Mouse (Mus musculus): ENCODE results near the gene Fau. TPM values are rescaled to one million over a fixed set of nuclear protein-coding genes. Genes with fewer than 3 reads are reported as not detected.

Fau gene
- polyA plus RNA-seq, 1 experiment from 2014 or later, result 1,312 TPM

- no peak for DNase-seq (ENCODE audit: low spot score)
These were observed 12.0 kb upstream of the Fau start for GRCm38 (mm10) chr19:6045366-6046293.

GRCm38 (mm10) chr19:6046294-6047153, 11.1 kb upstream of the Fau start, which contains the start of gene Syvn1:
Syvn1 (plus strand) TSS chr19:6046576.
- DNase-seq (ENCODE audit: low spot score), result peak; percentile 95

- no peak for DNase-seq (ENCODE audit: low spot score)
These were observed 10.3 kb upstream of the Fau start for GRCm38 (mm10) chr19:6047154-6047898.

- DNase-seq (ENCODE audit: low spot score), result no peak
These were observed 9.8 kb upstream of the Fau start for GRCm38 (mm10) chr19:6047899-6048166.

GRCm38 (mm10) chr19:6048681-6049410, 8.8 kb upstream of the Fau start:
- no peak for DNase-seq (ENCODE audit: low spot score)

GRCm38 (mm10) chr19:6052516-6052915, 5.1 kb upstream of the Fau start:
- no peak for DNase-seq (ENCODE audit: low spot score)

GRCm38 (mm10) chr19:6054296-6054695, 3.3 kb upstream of the Fau start:
- DNase-seq (ENCODE audit: low spot score), result no peak

- DNase-seq (ENCODE audit: low spot score), result no peak
These were observed 948 bp upstream of the Fau start for GRCm38 (mm10) chr19:6056696-6057095.

GRCm38 (mm10) chr19:6058513-6058912, 869 bp downstream of the Fau start:
- DNase-seq (ENCODE audit: low spot score), result no peak

- no peak for DNase-seq (ENCODE audit: low spot score)
These were observed 1.3 kb downstream of the Fau start for GRCm38 (mm10) chr19:6058966-6059365.

GRCm38 (mm10) chr19:6061021-6061533, 3.4 kb downstream of the Fau start, which contains the start of gene Znhit2:
Znhit2 (plus strand) TSS chr19:6061192.
- peak; percentile 97 for DNase-seq (ENCODE audit: low spot score)

- DNase-seq (ENCODE audit: low spot score), result peak; percentile 71
These were observed 4.1 kb downstream of the Fau start for GRCm38 (mm10) chr19:6061641-6062302.

- no peak for DNase-seq (ENCODE audit: low spot score)
These were observed 4.8 kb downstream of the Fau start for GRCm38 (mm10) chr19:6062418-6062817.

- no peak for DNase-seq (ENCODE audit: low spot score)
These were observed 5.4 kb downstream of the Fau start for GRCm38 (mm10) chr19:6063081-6063480.

- no peak for DNase-seq (ENCODE audit: low spot score)
These were observed 8.9 kb downstream of the Fau start for GRCm38 (mm10) chr19:6066571-6066970.

- DNase-seq (ENCODE audit: low spot score), result peak; percentile 88
These were observed 9.5 kb downstream of the Fau start for GRCm38 (mm10) chr19:6067011-6067723.

- DNase-seq (ENCODE audit: low spot score), result peak; percentile 87
These were observed 10.2 kb downstream of the Fau start, which contains the start of gene Tm7sf2 for GRCm38 (mm10) chr19:6067724-6068415. Tm7sf2 (minus strand) TSS chr19:6068373.

GRCm38 (mm10) chr19:6068951-6069350, 11.3 kb downstream of the Fau start:
- DNase-seq (ENCODE audit: low spot score), result peak; percentile 30

GRCm38 (mm10) chr19:6069851-6070250, 12.2 kb downstream of the Fau start:
- no peak for DNase-seq (ENCODE audit: low spot score)
